Mouse (Mus musculus) monocyte, adult 5-6 weeks (primary cell): ENCODE data around the gene Slc30a10. TPM values are rescaled to one million over a fixed set of nuclear protein-coding genes. Genes with fewer than 3 reads are reported as not detected.

Experiments
- ATAC-seq: fragments of 153-309, 156-312 bp; replicated peaks from 2 replicates; pipeline ENCODE4 v1.8.0; 2017; ENCODE audit warnings: mild to moderate bottlenecking; ENCODE audit not compliant: low TSS enrichment, insufficient number of reproducible peaks, severe bottlenecking, poor library complexity, low FRiP score
- total RNA-seq: library from RNA; stranded (forward); fragments of 200-1000, 200-491, 200-594 nt; gene quantifications from 3 replicates; pipeline ENCODE4 v1.2.3, GENCODE M21; 2017

Slc30a10 gene
- not detected in 3 replicates for total RNA-seq

- ATAC-seq = no peak
These were observed at the start of gene Slc30a10 for GRCm38 (mm10) chr1:185454575-185454954. Gene Slc30a10 (plus strand): TSS chr1:185454848.

GRCm38 (mm10) chr1:185405921-185406320 lies 48.7 kb upstream of the Slc30a10 start:
- ATAC-seq = no peak

- ATAC-seq = no peak
These were observed 44.8 kb upstream of the Slc30a10 start for GRCm38 (mm10) chr1:185409831-185410230.

- no peak for ATAC-seq
These were observed 36.6 kb upstream of the Slc30a10 start for GRCm38 (mm10) chr1:185418011-185418410.

- ATAC-seq = no peak
These were observed 34.8 kb upstream of the Slc30a10 start for GRCm38 (mm10) chr1:185419805-185420204.

GRCm38 (mm10) chr1:185420776-185421175 lies 33.9 kb upstream of the Slc30a10 start:
- ATAC-seq = no peak

- ATAC-seq = no peak
These were observed 28.1 kb upstream of the Slc30a10 start for GRCm38 (mm10) chr1:185426583-185426982.

- ATAC-seq = no peak
These were observed 24.2 kb upstream of the Slc30a10 start for GRCm38 (mm10) chr1:185430488-185430887.

GRCm38 (mm10) chr1:185431245-185431997 lies 23.2 kb upstream of the Slc30a10 start:
- ATAC-seq = no peak

GRCm38 (mm10) chr1:185431998-185432317 lies 22.7 kb upstream of the Slc30a10 start:
- no peak for ATAC-seq

- ATAC-seq = no peak
These were observed 21.5 kb upstream of the Slc30a10 start for GRCm38 (mm10) chr1:185433112-185433511.

- ATAC-seq = no peak
These were observed 15.6 kb upstream of the Slc30a10 start for GRCm38 (mm10) chr1:185438841-185439580.

- ATAC-seq = no peak
These were observed 12.8 kb upstream of the Slc30a10 start for GRCm38 (mm10) chr1:185441703-185442472.

- ATAC-seq = no peak
These were observed 5.7 kb upstream of the Slc30a10 start for GRCm38 (mm10) chr1:185448936-185449335.

GRCm38 (mm10) chr1:185449727-185450126 lies 4.9 kb upstream of the Slc30a10 start:
- no peak for ATAC-seq

- no peak for ATAC-seq
These were observed 3.6 kb upstream of the Slc30a10 start for GRCm38 (mm10) chr1:185451077-185451476.

- ATAC-seq = no peak
These were observed 3.2 kb upstream of the Slc30a10 start for GRCm38 (mm10) chr1:185451495-185451894.

- ATAC-seq = no peak
These were observed 2.2 kb upstream of the Slc30a10 start for GRCm38 (mm10) chr1:185452461-185452860.

- ATAC-seq = no peak
These were observed 504 bp upstream of the Slc30a10 start for GRCm38 (mm10) chr1:185454144-185454543.
